Mouse (Mus musculus): ENCODE data around the gene Dnajb1.
A peak's percentile ranks its signal among the peaks of the same experiment; 100 is the strongest.
"Not testable (repeated sequence)": the region's sequence is repeated elsewhere in the genome, so short reads cannot be mapped to it uniquely, and the experiment has no call there.

The Dnajb1 gene

GRCm38 (mm10) chr8:83607661-83608397 lies at the start of gene Dnajb1, which contains the start of gene Tecr:
Gene Dnajb1, plus strand, starts transcription at chr8:83608193.
Gene Tecr, minus strand, starts transcription at chr8:83607971.
- DNase-seq (ENCODE audit: low spot score), result peak; percentile 100

GRCm38 (mm10) chr8:83562669-83563068 lies 45.3 kb upstream of the Dnajb1 start:
- no peak for DNase-seq (ENCODE audit: low spot score)

- DNase-seq (ENCODE audit: low spot score), result no peak
Measured at GRCm38 (mm10) chr8:83563246-83563645, 44.7 kb upstream of the Dnajb1 start.

GRCm38 (mm10) chr8:83565731-83566375 lies 42.1 kb upstream of the Dnajb1 start:
- no peak for DNase-seq (ENCODE audit: low spot score)

GRCm38 (mm10) chr8:83566469-83567395 lies 41.3 kb upstream of the Dnajb1 start, which contains the start of gene Ndufb7:
Gene Ndufb7, plus strand, starts transcription at chr8:83566671.
- DNase-seq (ENCODE audit: low spot score), result peak; percentile 95

- DNase-seq (ENCODE audit: low spot score), result no peak
Measured at GRCm38 (mm10) chr8:83567668-83568067, 40.3 kb upstream of the Dnajb1 start.

- no peak for DNase-seq (ENCODE audit: low spot score)
Measured at GRCm38 (mm10) chr8:83568128-83568527, 39.9 kb upstream of the Dnajb1 start.

GRCm38 (mm10) chr8:83568755-83569154 lies 39.2 kb upstream of the Dnajb1 start:
- DNase-seq (ENCODE audit: low spot score), result no peak

GRCm38 (mm10) chr8:83569165-83569564 lies 38.8 kb upstream of the Dnajb1 start:
- DNase-seq (ENCODE audit: low spot score), result no peak

- no peak for DNase-seq (ENCODE audit: low spot score)
Measured at GRCm38 (mm10) chr8:83570272-83571000, 37.6 kb upstream of the Dnajb1 start.

- not testable (repeated sequence) for DNase-seq (ENCODE audit: low spot score)
Measured at GRCm38 (mm10) chr8:83571001-83571340, 37.0 kb upstream of the Dnajb1 start.

- no peak for DNase-seq (ENCODE audit: low spot score)
Measured at GRCm38 (mm10) chr8:83571791-83572190, 36.2 kb upstream of the Dnajb1 start.

GRCm38 (mm10) chr8:83572246-83572812 lies 35.7 kb upstream of the Dnajb1 start:
- no peak for DNase-seq (ENCODE audit: low spot score)

- DNase-seq (ENCODE audit: low spot score), result no peak
Measured at GRCm38 (mm10) chr8:83573140-83573875, 34.7 kb upstream of the Dnajb1 start.

GRCm38 (mm10) chr8:83574631-83575315 lies 33.2 kb upstream of the Dnajb1 start:
- DNase-seq (ENCODE audit: low spot score), result no peak

- no peak for DNase-seq (ENCODE audit: low spot score)
Measured at GRCm38 (mm10) chr8:83575561-83576515, 32.2 kb upstream of the Dnajb1 start.

- DNase-seq (ENCODE audit: low spot score), result no peak
Measured at GRCm38 (mm10) chr8:83576516-83576895, 31.5 kb upstream of the Dnajb1 start.

GRCm38 (mm10) chr8:83576921-83577320 lies 31.1 kb upstream of the Dnajb1 start:
- DNase-seq (ENCODE audit: low spot score), result no peak

GRCm38 (mm10) chr8:83577384-83577791 lies 30.6 kb upstream of the Dnajb1 start:
- DNase-seq (ENCODE audit: low spot score), result peak; percentile 73

Data from ovary, postnatal 36 days (tissue).